Comparison of ENCODE assay signal across 8 mouse cellular contexts in genomic region chr1:82476256-82476655, GRCm38 (mm10).
DNase-seq lines count a peak whose midpoint lies in the region; ATAC-seq and TF ChIP-seq lines count a peak whose summit lies in the region.

No protein-coding gene starts in this region.

- H3K9me3 ChIP-seq in limb, embryonic 11.5 days (ENCODE audit: control insufficient read depth, low read length), result no peaks in the 10 kb centered on the region
- H3K9me3 ChIP-seq in stomach, embryonic 16.5 days (replicated peaks; ENCODE audit: control insufficient read depth, low read length), result no peaks in the 10 kb centered on the region

- peak; percentile 78 for TF ChIP-seq EP300 in heart, adult 2 months (IDR thresholded peaks at IDR 0.05; ENCODE audit: insufficient read depth, low read depth, low read length)

- peak; percentile 97 for TF ChIP-seq CTCF in heart, adult 2 months (IDR thresholded peaks at IDR 0.05)

- no peak for ATAC-seq in limb, embryonic 11.5 days (ENCODE audit: insufficient number of reproducible peaks, low FRiP score, low TSS enrichment, low read depth)
- no peak for ATAC-seq in stomach, embryonic 16.5 days (ENCODE audit: insufficient read depth, low FRiP score)

- H3K27me3 ChIP-seq in heart, adult 2 months (ENCODE audit: control insufficient read depth, insufficient read depth, low read length), result no peaks in the 10 kb centered on the region
- no peaks in the 10 kb centered on the region for H3K27me3 ChIP-seq in limb, embryonic 11.5 days (ENCODE audit: control insufficient read depth, insufficient read depth, low read length)
- no peaks in the 10 kb centered on the region for H3K27me3 ChIP-seq in stomach, embryonic 16.5 days (ENCODE audit: control insufficient read depth, insufficient read depth, low read length)

- no peak overlapping the region for H3K4me2 ChIP-seq in limb, embryonic 11.5 days (ENCODE audit: low read depth, severe bottlenecking)
- H3K4me2 ChIP-seq in stomach, embryonic 16.5 days (ENCODE audit: low read depth, low read length), result peak overlapping the region; percentile 12; the same call in 1 of the 2 replicates

- no peak overlapping the region for H3K4me3 ChIP-seq in heart, adult 2 months
- no peak overlapping the region for H3K4me3 ChIP-seq in limb, embryonic 11.5 days (ENCODE audit: low read depth, low read length)
- no peak overlapping the region; the same call in 1 of the 2 replicates for H3K4me3 ChIP-seq in stomach, embryonic 16.5 days (replicated peaks; ENCODE audit: low read length)

- intact Hi-C loops in heart, adult 2 months (cut with DNase I), result loop anchor here (2.0 kb wide), 1 partner anchor 181 kb away; no protein-coding TSS in a partner anchor
- intact Hi-C loops in heart, postnatal 25 days (cut with DNase I), result loop anchor here (1.0 to 5.0 kb wide), 3 partner anchors 44 to 1159 kb away; partner anchors contain the start of gene Irs1
- intact Hi-C loops in gastrocnemius, postnatal 14 days (cut with DNase I; ENCODE audit: low total_unique reads), result loop anchor here (10.0 kb wide), 1 partner anchor 1161 kb away; no protein-coding TSS in a partner anchor

- H3K79me2 ChIP-seq in heart, adult 2 months (replicated peaks; ENCODE audit: control insufficient read depth, insufficient read depth, low read length), result no peaks in the 10 kb centered on the region

- WGBS in heart, adult 2 months, result 38% methylated on average over 11 of the region's 11 CpGs
- WGBS in limb, embryonic 11.5 days, result 46% methylated on average over 11 of the region's 11 CpGs
- WGBS in stomach, embryonic 16.5 days, result 38% methylated on average over 11 of the region's 11 CpGs

- TF ChIP-seq POLR2A in heart, adult 2 months (IDR thresholded peaks at IDR 0.05; ENCODE audit: insufficient read depth, low read depth, low read length), result no peak

- DNase-seq in heart, adult 2 months, result peak in 1 of 2 experiments; percentile 27
- no peak for DNase-seq in heart, postnatal 25 days (ENCODE audit: low spot score)
- DNase-seq in CD4-positive helper T cell, adult 2 months (ENCODE audit: low read depth, low spot score), result peak; percentile 11
- DNase-seq in brain, embryonic 18.5 days (ENCODE audit: low read depth, low spot score), result peak; percentile 18
- peak; percentile 27 for DNase-seq in gastrocnemius, postnatal 14 days
- peak; percentile 64 for DNase-seq in limb, embryonic 11.5 days (ENCODE audit: low spot score)
- no peak for DNase-seq in thymus, postnatal 4 days

- peaks cover 5% of the 10 kb centered on the region for H3K4me1 ChIP-seq in heart, adult 2 months (ENCODE audit: control insufficient read depth, insufficient read depth, low read length)
- peaks cover 5% of the 10 kb centered on the region; the same call in 1 of the 2 replicates for H3K4me1 ChIP-seq in limb, embryonic 11.5 days (ENCODE audit: control insufficient read depth, insufficient read depth, low read length)
- H3K4me1 ChIP-seq in stomach, embryonic 16.5 days (ENCODE audit: control insufficient read depth, insufficient read depth, low read length), result peaks cover 4% of the 10 kb centered on the region

- H3K27ac ChIP-seq in heart, adult 2 months, result no peak overlapping the region
- 0 out of 2 replicates have a peak overlapping the region, but pooled peaks have one; percentile 42 for H3K27ac ChIP-seq in limb, embryonic 11.5 days (replicated peaks; ENCODE audit: low read depth, low read length)
- no peak overlapping the region for H3K27ac ChIP-seq in stomach, embryonic 16.5 days (ENCODE audit: low read length)

- H3K9ac ChIP-seq in heart, adult 2 months (ENCODE audit: low read depth, low read length), result no peak overlapping the region
- no peak overlapping the region for H3K9ac ChIP-seq in limb, embryonic 11.5 days (ENCODE audit: low read length)
- H3K9ac ChIP-seq in stomach, embryonic 16.5 days (ENCODE audit: low read length), result no peak overlapping the region

- peaks cover 1% of the 10 kb centered on the region; the same call in 1 of the 2 replicates for H3K36me3 ChIP-seq in heart, adult 2 months (ENCODE audit: control insufficient read depth, insufficient read depth, low read length)
- H3K36me3 ChIP-seq in limb, embryonic 11.5 days (ENCODE audit: control insufficient read depth, insufficient read depth, low read length), result no peaks in the 10 kb centered on the region
- no peaks in the 10 kb centered on the region for H3K36me3 ChIP-seq in stomach, embryonic 16.5 days (ENCODE audit: control insufficient read depth, insufficient read depth, low read length)

Comparison
In these comparisons a context has a peak if more than half of its experiments do, and no peak if none do; other contexts are left out.
1. DNase-seq: peak in CD4-positive helper T cell, adult 2 months (single experiment), brain, embryonic 18.5 days (single experiment), gastrocnemius, postnatal 14 days (single experiment) and limb, embryonic 11.5 days (single experiment); none in heart, postnatal 25 days (single experiment) and thymus, postnatal 4 days (single experiment).